Mouse (Mus musculus) sigmoid colon, adult 10 weeks (tissue): ENCODE results near the gene Bicdl1. TPM values are rescaled to one million over a fixed set of nuclear protein-coding genes. Genes with fewer than 3 reads are reported as not detected.

Source experiments
- polyA plus RNA-seq: library from polyadenylated mRNA; stranded (reverse); fragments of 350-450 nt; fragmentation: Illumina TruSeq; extraction: RNeasy Lipid Tissue Mini Kit (QIAGEN cat#74804); gene quantifications from one replicate; pipeline ENCODE4 v1.2.3, GENCODE M21; 2014; ENCODE audit warnings: low read depth, low replicate concordance

Bicdl1 gene
- polyA plus RNA-seq: 0.76 TPM

GRCm38 (mm10) chr5:115731001-115731731 lies at the start of gene Bicdl1:
Gene Bicdl1, minus strand, starts transcription at chr5:115731621.

GRCm38 (mm10) chr5:115631505-115632357 lies 99.7 kb downstream of the Bicdl1 start, which contains the start of gene Rab35:
Gene Rab35, plus strand, starts transcription at chr5:115631908.

Other genes starting within 250 kb of the Bicdl1 start
- 9.2 TPM for gene Sirt4, start 246.9 kb downstream of the Bicdl1 start, polyA plus RNA-seq
- 12.3 TPM for gene Pxn, start 224.9 kb downstream of the Bicdl1 start, polyA plus RNA-seq
- gene Rplp0, start 172.2 kb downstream of the Bicdl1 start, polyA plus RNA-seq: 53.0 TPM
- gene Gcn1l1, start 166.4 kb downstream of the Bicdl1 start, polyA plus RNA-seq: 1.8 TPM
- gene Rab35, start 99.7 kb downstream of the Bicdl1 start, polyA plus RNA-seq: 18.5 TPM
- gene Cit, start 113.7 kb upstream of the Bicdl1 start, polyA plus RNA-seq: 2.7 TPM